Mouse (Mus musculus) Patski (cell line): ENCODE measurements around the gene Cd320. TPM values are rescaled to one million over a fixed set of nuclear protein-coding genes. Genes with fewer than 3 reads are reported as not detected.

Experiments used
- ATAC-seq: fragments of 100-300 bp; one replicate; pipeline ENCODE4 v1.8.0; 2021
- CTCF ChIA-PET: fragments of 350-600 bp; sonication (Branson Sonifier 250); formaldehyde crosslinking; loops from one replicate; lab custom pipeline; 2022; ENCODE audit warnings: inconsistent platforms; lab: Charles Lee
- POLR2A ChIA-PET: fragments of 350-600 bp; sonication (Branson Sonifier 250); formaldehyde crosslinking; loops from one replicate; lab custom pipeline; 2022; ENCODE audit warnings: antibody characterized with exemption, inconsistent platforms; lab: Charles Lee
- DNase-seq: peaks from one replicate; pipeline ENCODE4 v3.0.0-alpha.2; 2011; ENCODE audit warnings: low read depth, low spot score
- H3K27me3 ChIP-seq: fragments of 371-371 bp; one replicate; pipeline ENCODE4 v1.5.1; 2021
- CTCF ChIP-seq: fragments of 100-300 bp; IDR thresholded peaks from one replicate; pipeline ENCODE4 v1.5.1; 2021
- in situ Hi-C: fragments of 300-500 bp; cut with MboI; formaldehyde crosslinking; loops from 3 replicates; pipeline ENCODE4 v1.11.1; 2018; ENCODE audit warnings: low pct_unique_long_range_greater_than_20kb, mixed read lengths
- polyA plus RNA-seq: library from polyadenylated mRNA; unstranded; gene quantifications from one replicate; pipeline ENCODE4 v1.2.3, GENCODE M21; 2021

Cd320 gene
- polyA plus RNA-seq, result 43.1 TPM

GRCm38 (mm10) chr17:33842966-33843795 lies at the start of gene Cd320:
Gene Cd320 (plus strand): TSS chr17:33843091.
- ChIA-PET POLR2A (interaction anchor here (0.9 to 1.8 kb wide), 2 partner anchors 13 to 18 kb away, joined by 3 to 6 read pairs; partner anchors contain the start of genes Ndufa7 and Rps28), CTCF (interaction anchor here (0.6 to 1.3 kb wide), 2 partner anchors 9 to 17 kb away, joined by 3 read pairs; no protein-coding TSS in a partner anchor)
- in situ Hi-C loops, result no loop called here
- peak; percentile 61 for DNase-seq
- ATAC-seq, result peak; percentile 92
- H3K27me3 ChIP-seq, result no peaks in the 10 kb centered on the region
- TF ChIP-seq CTCF, result no peak

- peak; percentile 77 for TF ChIP-seq CTCF
- DNase-seq, result no peak
- POLR2A ChIA-PET, result interaction anchor here (0.5 kb wide), 1 partner anchor 27 kb away, joined by 3 read pairs; no protein-coding TSS in a partner anchor
These were observed 44.6 kb upstream of the Cd320 start for GRCm38 (mm10) chr17:33798306-33798705.

GRCm38 (mm10) chr17:33799277-33799676 lies 43.6 kb upstream of the Cd320 start:
- CTCF ChIA-PET, result interaction anchor here (0.7 to 1.2 kb wide), 3 partner anchors 53 to 95 kb away, joined by 3 to 7 read pairs (median 3); no protein-coding TSS in a partner anchor
- POLR2A ChIA-PET, result no interaction called here
- in situ Hi-C loops, result no loop called here
- no peaks in the 10 kb centered on the region for H3K27me3 ChIP-seq
- DNase-seq (no peak), ATAC-seq (no peak)
- no peak for TF ChIP-seq CTCF

More at GRCm38 (mm10) chr17:33798306-33798705, 44.6 kb upstream of the Cd320 start:
- ATAC-seq, result peak; percentile 69
- H3K27me3 ChIP-seq, result no peaks in the 10 kb centered on the region
- in situ Hi-C loops, result no loop called here
- CTCF ChIA-PET, result interaction anchor here (0.6 to 1.3 kb wide), 6 partner anchors 38 to 125 kb away, joined by 3 to 7 read pairs (median 3); partner anchors contain the start of gene Rab11b

- no peak for DNase-seq
- H3K27me3 ChIP-seq, result no peaks in the 10 kb centered on the region
- peak; percentile 55 for TF ChIP-seq CTCF
- ChIA-PET POLR2A (interaction anchor here (0.6 to 0.9 kb wide), 3 partner anchors 11 to 117 kb away, joined by 3 to 7 read pairs (median 5); no protein-coding TSS in a partner anchor), CTCF (interaction anchor here (0.9 to 1.6 kb wide), 3 partner anchors 8 to 72 kb away, joined by 3 read pairs; no protein-coding TSS in a partner anchor)
- no peak for ATAC-seq
- in situ Hi-C loops, result loop anchor here (10.0 kb wide), 1 partner anchor 277 kb away; the partner anchor contains the start of gene Adamts10
These were observed 40.7 kb upstream of the Cd320 start for GRCm38 (mm10) chr17:33802221-33802620.

GRCm38 (mm10) chr17:33804205-33804604 lies 38.7 kb upstream of the Cd320 start:
- CTCF ChIA-PET, result no interaction called here
- H3K27me3 ChIP-seq, result no peaks in the 10 kb centered on the region
- no peak for TF ChIP-seq CTCF
- POLR2A ChIA-PET, result no interaction called here
- no peak for DNase-seq
- no peak for ATAC-seq
- in situ Hi-C loops, result loop anchor here (10.0 kb wide), 1 partner anchor 279 kb away; the partner anchor contains the start of gene Adamts10

- no peak for TF ChIP-seq CTCF
- no peaks in the 10 kb centered on the region for H3K27me3 ChIP-seq
- DNase-seq, result no peak
- in situ Hi-C loops, result loop anchor here (10.0 kb wide), 1 partner anchor 280 kb away; the partner anchor contains the start of gene Adamts10
- POLR2A ChIA-PET, result interaction anchor here (0.6 kb wide), 1 partner anchor 9 kb away, joined by 3 read pairs; no protein-coding TSS in a partner anchor
- ATAC-seq, result no peak
- CTCF ChIA-PET, result no interaction called here
These were observed 38.1 kb upstream of the Cd320 start for GRCm38 (mm10) chr17:33804745-33805144.

GRCm38 (mm10) chr17:33807181-33807888 lies 35.6 kb upstream of the Cd320 start:
- ChIA-PET POLR2A (no interaction called here), CTCF (interaction anchor here (1.1 kb wide), 1 partner anchor 20 kb away, joined by 3 read pairs; no protein-coding TSS in a partner anchor)
- in situ Hi-C loops, result loop anchor here (10.0 kb wide), 1 partner anchor 283 kb away; the partner anchor contains the start of gene Adamts10
- DNase-seq, result no peak
- H3K27me3 ChIP-seq, result no peaks in the 10 kb centered on the region
- no peak for ATAC-seq
- TF ChIP-seq CTCF, result no peak

- in situ Hi-C loops, result loop anchor here (10.0 kb wide), 1 partner anchor 283 kb away; the partner anchor contains the start of gene Adamts10
- no peak for DNase-seq
- TF ChIP-seq CTCF, result no peak
- ChIA-PET CTCF (no interaction called here), POLR2A (no interaction called here)
- no peaks in the 10 kb centered on the region for H3K27me3 ChIP-seq
- no peak for ATAC-seq
These were observed 34.7 kb upstream of the Cd320 start for GRCm38 (mm10) chr17:33808192-33808591.

GRCm38 (mm10) chr17:33810334-33811141 lies 32.4 kb upstream of the Cd320 start, which contains the start of gene Kank3:
Gene Kank3 (plus strand): TSS chr17:33810519.
- DNase-seq (no peak), ATAC-seq (peak; percentile 12)
- ChIA-PET POLR2A (no interaction called here), CTCF (interaction anchor here (1.0 to 1.6 kb wide), 3 partner anchors 16 to 55 kb away, joined by 3 to 8 read pairs (median 3); no protein-coding TSS in a partner anchor)
- no peaks in the 10 kb centered on the region for H3K27me3 ChIP-seq
- in situ Hi-C loops, result no loop called here
- TF ChIP-seq CTCF, result no peak
